Mouse (Mus musculus) T-helper 17 cell (primary cell): ENCODE measurements around the gene Mapk12.

Experiments used
- in situ Hi-C, 2 experiments: fragments of 300-600 bp; cut with MboI, MseI; formaldehyde crosslinking; loops; 1 replicate in 1 of 2; 2 replicates in 1 of 2; pipeline ENCODE4 v1.15.1; 2025; ENCODE audit warnings: high pct_unique_total_duplicates in 2 of 2

Mapk12 gene

GRCm38 (mm10) chr15:89098616-89099015, 41.9 kb downstream of the Mapk12 start:
- in situ Hi-C loops = no loop called here

- in situ Hi-C loops = no loop called here
These were observed 43.1 kb downstream of the Mapk12 start for GRCm38 (mm10) chr15:89097450-89097849.

GRCm38 (mm10) chr15:89092181-89092580, 48.3 kb downstream of the Mapk12 start:
- in situ Hi-C loops = no loop called here

DNA sequence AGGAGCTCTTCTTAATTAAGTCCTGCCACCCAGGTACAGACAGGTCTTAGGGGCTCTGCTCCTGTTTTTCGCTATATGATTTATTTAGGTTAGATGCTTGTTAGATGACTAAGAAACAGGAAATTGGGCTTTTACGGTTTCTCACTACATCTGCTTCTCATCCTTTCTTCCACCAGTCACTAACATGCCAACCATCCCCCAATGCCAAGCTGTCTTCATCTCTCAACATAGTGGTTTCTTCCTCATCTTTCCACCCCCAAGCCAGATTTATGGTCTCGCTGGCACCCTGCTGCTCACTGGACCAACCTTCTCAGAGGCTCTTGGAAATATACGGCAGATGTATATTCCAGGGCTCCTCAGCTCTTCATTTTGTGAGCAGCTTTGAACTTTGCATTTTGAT, 49.8 kb downstream of the Mapk12 start:
- in situ Hi-C loops = no loop called here

GRCm38 (mm10) chr15:89089248-89090051, 51.1 kb downstream of the Mapk12 start:
- in situ Hi-C loops = no loop called here

DNA sequence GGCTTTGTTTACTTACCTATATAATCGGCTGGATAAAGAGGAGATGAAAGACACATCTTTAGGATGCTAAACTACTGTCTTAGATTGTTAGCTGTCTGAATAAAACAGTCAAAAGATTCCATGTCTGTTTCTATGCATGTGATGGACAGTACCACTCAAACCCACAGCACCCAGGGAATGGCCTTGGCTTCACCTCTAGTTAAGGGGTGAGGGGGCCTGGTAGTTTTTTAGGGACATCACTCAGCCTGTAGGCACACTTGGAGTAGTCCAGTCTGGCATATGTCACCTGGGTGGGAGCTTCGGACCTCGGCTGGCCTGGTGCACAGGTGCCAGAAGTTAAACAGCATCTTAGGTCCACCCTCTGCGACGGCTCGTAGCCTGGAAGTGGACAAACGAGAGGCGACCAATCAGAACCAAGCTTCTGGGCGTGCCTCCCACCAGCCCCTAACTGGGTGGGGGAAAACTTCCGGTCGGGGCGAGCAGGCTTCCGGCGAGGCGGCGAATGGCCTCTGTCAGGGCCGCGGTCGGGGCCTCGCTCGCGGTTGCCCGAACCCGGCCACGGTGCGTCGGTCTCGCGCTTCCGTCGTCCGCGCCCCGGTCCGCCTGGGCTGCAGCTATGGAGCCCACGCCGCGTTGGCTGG, 51.8 kb downstream of the Mapk12 start, which contains the start of gene Selenoo:
Gene Selenoo, plus strand, starts transcription at position 478 of the 641 bp plus-strand sequence.
- in situ Hi-C loops = no loop called here

DNA sequence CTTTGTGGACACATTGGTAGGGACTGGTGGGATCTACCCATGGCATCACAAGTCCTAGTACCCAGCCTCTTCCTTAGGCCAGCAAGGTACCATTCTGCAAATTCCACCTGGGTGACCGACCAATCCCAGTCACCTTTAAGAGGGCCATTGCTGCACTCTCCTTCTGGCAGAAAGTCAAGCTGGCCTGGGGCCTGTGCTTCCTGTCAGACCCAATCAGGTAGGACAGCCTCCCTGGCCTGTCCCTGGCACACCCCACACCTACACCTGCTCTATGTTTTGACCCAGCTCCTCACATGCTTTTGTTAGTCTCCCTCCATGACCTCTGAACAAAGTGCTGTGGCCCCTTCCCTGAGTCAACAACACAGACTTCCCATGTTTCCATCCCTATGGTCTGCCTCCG, 55.7 kb downstream of the Mapk12 start:
- in situ Hi-C loops = no loop called here

GRCm38 (mm10) chr15:89083906-89084305, 56.6 kb downstream of the Mapk12 start:
- in situ Hi-C loops = no loop called here
